Mouse (Mus musculus): ENCODE data around the gene Ttc30a1.

DNA sequence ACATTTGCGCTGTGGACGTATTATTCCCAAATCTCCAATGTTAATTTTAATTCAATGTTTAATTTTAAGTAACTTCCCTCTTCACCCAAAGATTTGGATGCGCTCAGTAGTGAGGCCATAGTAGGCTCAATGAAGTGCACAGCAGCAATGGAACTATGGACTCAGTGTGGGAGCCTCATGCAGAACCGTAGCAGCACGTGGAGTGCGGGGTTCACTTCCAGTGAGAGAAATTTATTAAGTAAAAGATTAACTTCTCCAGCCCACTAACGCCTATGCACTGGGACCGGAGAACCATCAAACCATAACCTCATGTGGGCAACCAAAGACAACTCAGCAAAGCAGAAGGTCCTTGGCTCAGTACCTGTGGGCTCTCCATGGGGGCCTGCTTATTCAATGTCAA lies 34.4 kb upstream of the Ttc30a1 start:
- TF ChIP-seq CTCF (IDR thresholded peaks at IDR 0.05; ENCODE audit: control insufficient read depth, insufficient read depth, low read length) (no peak), POLR2A (IDR thresholded peaks at IDR 0.05; ENCODE audit: borderline replicate concordance, control insufficient read depth, low read depth, low read length) (no peak)

Measured in bone marrow, adult 2 months (tissue).